Mouse (Mus musculus) testis, postnatal 10 days (tissue): ENCODE results near the gene Ring1.

Experiments used
- DNase-seq: peaks from one replicate; pipeline ENCODE4 v3.0.0; 2021; ENCODE audit warnings: low spot score

Gene Ring1

DNA sequence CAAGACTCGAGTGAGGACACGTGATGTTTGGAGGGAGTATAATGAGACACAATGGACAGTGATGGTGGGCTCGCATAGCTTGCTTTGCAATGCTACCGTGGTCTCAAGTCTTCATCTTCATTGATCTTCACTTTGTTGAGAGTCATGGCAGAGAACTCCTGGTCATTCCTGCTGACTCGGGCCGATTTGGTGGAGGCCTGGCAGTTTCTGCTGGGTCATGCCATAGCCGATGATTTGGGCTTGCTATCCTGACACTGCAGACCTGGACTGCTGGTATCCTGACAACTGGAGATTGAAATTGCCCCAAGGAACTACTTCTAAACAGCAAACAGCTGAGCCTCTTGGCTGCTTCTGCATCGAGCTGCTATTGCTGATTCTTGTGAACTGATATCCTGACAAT, 29.5 kb downstream of the Ring1 start:
- DNase-seq: no peak

DNA sequence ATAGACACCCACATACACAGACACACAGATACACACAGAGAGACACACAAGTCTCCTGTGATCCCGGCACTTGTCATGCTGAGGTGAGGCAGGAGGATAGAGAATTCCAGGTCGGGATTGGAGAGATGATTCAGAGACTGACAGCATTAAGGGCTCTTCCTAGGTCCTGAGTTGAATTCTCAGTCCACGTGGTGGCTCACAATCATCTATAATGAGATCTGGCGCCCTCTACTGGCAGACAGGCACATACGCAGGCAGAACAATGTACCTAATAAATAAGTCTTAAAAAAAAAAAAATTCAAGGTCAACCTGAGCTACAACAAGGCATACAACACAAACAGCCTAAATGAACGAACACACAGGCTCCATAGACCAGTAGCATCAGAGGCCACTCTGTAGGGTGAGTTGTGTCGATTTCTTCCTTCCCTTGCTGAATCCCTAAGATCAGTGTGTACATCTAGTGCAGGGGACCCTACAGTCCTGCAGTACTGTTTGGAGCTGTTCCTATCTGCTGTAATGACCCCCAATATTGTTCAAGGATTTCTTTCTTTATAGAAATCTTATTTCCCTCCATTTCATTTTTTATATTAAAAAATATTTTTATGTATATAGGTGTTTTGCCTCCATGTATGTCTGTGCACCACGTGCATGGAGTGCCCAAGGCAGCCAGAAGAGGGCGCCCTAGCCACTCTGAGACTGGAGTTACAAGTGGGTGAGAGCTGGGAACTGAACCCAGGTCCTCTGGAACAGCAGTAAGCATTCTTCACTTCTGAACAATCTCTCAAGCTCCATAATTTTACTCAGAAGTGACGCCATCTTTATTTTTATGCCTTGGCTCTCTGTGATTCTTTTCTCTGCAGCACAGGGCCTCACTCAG, 32.5 kb downstream of the Ring1 start:
- DNase-seq: peak; percentile 81

DNA sequence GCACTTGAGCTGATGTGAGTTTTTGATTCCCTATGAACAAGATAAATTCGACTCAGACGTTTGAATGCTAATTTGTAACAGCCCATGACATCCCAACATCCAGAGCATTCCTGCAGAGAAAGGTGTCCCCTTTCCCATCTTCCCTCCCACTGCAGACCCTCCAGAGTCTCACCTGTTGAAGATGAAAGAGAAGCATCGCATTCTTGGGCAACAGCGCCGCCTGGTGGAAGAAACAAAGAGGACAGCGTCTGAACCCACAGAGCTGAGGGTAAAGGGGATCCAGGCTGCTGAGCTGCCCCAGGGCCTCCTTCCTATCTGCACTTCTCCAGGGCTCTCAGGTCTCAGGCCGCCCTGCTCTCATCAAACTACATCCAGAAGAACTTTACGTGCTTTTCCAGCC, 42.3 kb downstream of the Ring1 start:
- DNase-seq: peak; percentile 79

DNA sequence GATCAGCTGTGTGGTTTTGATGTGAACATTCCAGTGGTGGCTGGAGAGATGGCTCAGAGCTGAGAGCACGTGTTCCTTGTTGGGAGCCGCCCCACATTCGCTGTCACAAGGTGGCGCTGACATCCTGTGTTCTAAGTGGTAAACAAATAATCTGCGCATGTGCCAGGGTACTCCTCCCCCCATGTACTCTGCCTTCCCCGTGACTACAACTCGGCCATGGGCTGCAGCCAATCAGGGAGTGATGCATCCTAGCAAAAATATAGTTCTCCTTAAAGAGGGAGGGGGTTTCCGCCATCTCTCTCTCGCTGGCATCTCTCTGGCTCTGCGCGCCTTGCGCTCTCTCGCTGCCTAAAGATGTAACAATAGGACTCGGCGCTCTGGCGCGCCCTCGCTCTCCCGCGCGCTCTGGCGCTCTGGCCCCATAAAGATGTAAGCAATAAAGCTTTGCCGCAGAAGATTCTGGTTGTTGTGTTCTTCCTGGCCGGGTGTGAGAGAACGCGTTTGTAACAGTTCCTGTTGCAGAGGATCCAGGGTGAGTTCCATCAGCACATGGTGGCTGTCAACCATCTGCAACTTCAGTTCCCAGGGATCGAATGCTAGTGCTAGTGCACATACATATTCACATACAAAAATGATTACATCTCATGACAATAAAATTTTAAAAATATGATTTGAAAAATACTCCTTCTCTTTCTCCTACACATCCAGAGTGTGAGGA, 43.1 kb downstream of the Ring1 start:
- DNase-seq: peak; percentile 86

DNA sequence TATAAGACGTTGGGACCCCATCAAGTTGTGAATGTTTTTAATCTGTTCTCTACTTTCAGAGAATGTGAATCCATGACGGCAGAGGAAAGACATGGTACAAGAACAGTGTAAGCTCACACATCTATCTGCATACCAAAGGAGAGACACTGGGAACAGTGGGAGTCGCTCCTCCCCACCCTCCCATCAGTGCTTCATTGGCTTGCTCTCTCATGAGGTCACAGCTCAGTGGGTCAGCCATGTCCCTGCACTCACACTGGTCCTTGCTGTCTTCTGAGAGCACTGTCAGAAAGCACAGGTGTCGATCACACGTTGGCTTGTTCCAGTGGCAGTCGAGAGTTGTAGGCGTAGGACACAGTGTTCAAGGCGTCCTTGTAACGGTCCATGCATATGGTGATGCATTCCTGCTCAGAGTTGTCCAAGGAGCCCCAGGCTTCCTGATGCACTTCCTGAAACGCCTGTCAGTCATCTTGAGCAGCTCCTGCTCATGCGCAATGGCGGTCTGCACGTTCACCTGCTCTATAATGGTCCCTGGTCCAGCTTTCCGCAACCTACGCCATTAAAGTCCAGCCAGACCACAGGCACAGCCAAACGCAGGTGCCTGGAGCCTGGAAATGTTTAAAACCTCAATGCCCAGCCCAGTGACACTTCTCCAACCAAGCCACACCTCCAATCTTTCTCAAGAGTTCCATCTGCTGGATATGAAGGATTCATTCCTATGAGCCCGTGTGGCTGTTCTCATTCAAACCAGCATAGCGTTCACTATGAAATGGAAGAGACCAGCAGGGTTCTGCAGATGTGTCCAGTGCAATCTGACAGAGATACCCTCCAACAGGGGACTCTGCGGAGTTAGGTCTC, 44.1 kb downstream of the Ring1 start:
- no peak for DNase-seq

DNA sequence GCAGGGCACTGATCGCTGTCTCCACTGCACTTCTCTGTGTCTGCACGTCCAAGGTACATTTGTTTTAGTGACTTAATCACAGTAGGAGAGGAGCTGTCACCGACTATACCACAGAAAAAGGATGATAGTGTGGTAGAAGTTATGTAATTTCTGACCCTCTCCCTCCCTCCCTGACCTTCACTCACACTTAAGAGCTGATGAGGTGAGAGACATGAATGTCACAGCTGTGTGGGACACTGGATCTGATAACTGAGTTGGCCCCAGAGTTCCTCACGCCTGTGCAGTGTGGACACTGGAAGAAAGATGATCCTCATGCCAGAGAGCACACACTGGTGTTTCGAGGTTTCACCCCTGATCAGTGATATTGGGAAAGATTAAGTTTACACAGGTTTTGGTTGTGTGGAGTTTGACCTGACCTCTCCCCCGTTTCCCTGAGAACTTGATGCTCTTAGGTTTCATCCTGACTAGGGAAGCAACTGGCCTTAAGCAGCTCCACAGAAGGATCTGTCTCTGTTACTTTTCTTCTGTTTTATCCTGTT, 44.9 kb downstream of the Ring1 start:
- DNase-seq: no peak

DNA sequence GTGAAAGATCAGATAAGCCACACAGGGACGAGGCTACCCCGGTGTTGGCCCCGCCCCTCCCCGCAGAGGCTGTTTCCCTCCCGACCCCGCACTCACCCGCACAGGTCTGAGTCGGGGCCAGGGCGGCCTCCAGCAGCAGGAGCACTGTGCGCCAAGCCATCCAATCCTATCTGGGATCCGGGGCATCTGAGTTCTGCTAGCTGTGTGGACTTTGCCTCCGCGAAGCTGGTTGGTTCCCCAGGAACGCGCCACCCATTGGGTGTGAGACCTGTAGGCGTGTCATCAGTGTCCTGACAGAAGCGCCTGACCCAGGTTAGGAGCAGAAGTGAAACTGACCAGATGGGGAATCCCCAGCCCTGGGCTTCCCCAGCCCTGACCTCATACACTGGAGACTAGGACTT, 45.8 kb downstream of the Ring1 start:
- peak; percentile 52 for DNase-seq

DNA sequence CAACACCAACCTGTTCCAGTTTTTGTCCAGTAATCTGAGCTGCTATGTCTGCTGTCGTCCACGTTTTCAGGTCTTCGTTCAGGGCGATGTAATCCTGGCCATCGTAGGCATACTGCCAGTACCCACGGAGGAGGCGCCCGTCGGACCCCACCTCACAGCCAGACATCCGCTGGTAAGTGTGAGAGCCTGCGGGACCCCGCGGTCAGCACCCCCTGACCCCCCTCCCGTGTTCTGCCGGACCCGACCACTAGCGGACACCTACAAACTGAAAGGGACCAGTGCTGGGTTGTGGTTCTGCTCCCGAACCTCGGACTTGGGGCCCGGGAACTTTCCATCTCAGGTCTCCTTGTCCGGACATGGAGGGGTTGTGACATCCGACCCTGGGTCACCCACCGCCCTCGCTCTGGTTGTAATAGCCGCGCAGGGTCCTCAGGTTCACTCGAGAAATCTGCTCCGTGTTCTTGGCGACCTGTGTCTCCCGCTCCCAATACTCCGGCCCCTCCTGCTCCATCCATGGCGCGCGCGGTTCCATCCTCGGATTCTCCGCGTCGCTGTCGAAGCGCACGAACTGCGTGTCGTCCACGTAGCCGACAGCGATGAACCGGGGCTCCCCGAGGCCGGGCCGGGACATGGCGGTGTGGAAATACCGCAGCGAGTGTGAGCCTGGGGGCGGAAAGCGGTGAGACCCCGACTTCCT, 46.5 kb downstream of the Ring1 start:
- DNase-seq: no peak

DNA sequence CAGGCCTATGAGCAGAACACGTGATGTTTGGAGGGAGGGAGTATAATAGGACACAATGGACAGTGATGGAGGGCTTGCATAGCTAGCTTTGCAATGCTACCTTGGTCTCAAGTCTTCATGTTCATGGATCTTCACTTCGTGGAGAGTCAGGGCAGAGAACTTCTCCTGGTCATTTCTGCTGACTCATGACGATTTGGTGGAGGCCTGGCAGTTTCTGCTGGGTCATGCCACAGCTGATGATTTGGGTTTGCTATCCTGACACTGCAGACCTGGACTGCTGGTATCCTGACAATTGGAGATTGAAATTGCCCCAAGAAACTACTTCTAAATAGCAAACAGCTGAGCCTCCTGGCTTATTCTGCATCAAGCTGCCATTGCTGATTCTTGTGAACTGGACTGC, 50.9 kb downstream of the Ring1 start:
- no peak for DNase-seq

DNA sequence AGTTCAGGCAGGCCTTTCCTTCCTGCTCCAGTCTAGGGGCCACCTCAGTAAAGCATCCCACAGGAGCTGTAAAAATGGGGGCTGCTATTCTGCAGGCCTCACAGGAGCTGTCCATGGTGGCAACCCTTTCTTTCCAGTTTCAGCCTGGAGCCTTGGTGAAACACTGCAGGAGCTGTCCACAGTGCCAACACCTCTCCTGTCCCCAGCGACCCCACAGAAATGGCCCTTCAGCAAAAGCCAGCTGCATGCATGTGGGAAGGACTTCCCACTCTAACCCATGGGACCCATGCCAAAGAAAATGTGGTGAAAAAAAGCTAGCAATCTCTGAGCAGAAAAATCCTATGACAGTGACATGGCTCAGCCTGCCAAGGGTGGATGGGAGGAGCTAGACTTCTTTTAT, 51.8 kb downstream of the Ring1 start:
- DNase-seq: peak; percentile 75
